Mouse (Mus musculus) intestine, postnatal 0 days (tissue): ENCODE data around the gene Adamts5. TPM values are rescaled to one million over a fixed set of nuclear protein-coding genes. Genes with fewer than 3 reads are reported as not detected.

Source experiments
- ATAC-seq: fragments of 200-750 bp; cut with Nextera tagmentation; 2 replicates; pipeline ENCODE4 v1.8.0; 2017; ENCODE audit warnings: mild to moderate bottlenecking, moderate TSS enrichment, moderate library complexity
- H3K27ac ChIP-seq: fragments of 300-500 bp; sonication (generic); 2 replicates; pipeline ENCODE4 v1.5.1; 2014; ENCODE audit warnings: mild to moderate bottlenecking, low read depth, low read length, moderate library complexity
- H3K27me3 ChIP-seq: fragments of 300-500 bp; sonication (generic); replicated peaks from 2 replicates; pipeline ENCODE4 v1.6.1; 2014; ENCODE audit warnings: low read length, mixed read lengths; ENCODE audit not compliant: control insufficient read depth, insufficient read depth
- H3K36me3 ChIP-seq: fragments of 300-500 bp; sonication (generic); 2 replicates; pipeline ENCODE4 v1.6.1; 2014; ENCODE audit warnings: mild to moderate bottlenecking, moderate library complexity; ENCODE audit not compliant: control insufficient read depth, insufficient read depth
- H3K4me1 ChIP-seq: fragments of 300-500 bp; sonication (generic); replicated peaks from 2 replicates; pipeline ENCODE4 v1.6.1; 2014; ENCODE audit warnings: antibody characterized with exemption, low read length, mixed read lengths; ENCODE audit not compliant: control insufficient read depth, insufficient read depth
- H3K4me2 ChIP-seq: fragments of 300-500 bp; sonication (generic); replicated peaks from 2 replicates; pipeline ENCODE4 v1.6.1; 2014; ENCODE audit warnings: low read depth, mild to moderate bottlenecking, moderate library complexity
- H3K4me3 ChIP-seq: fragments of 300-500 bp; sonication (generic); 2 replicates; pipeline ENCODE4 v1.5.1; 2014; ENCODE audit warnings: low read depth, low read length
- H3K9ac ChIP-seq: fragments of 300-500 bp; sonication (generic); 2 replicates; pipeline ENCODE4 v1.6.1; 2014; ENCODE audit warnings: mild to moderate bottlenecking, low read depth, low read length
- H3K9me3 ChIP-seq: fragments of 300-500 bp; sonication (generic); 2 replicates; pipeline ENCODE4 v1.6.1; 2016; ENCODE audit warnings: mixed run types; ENCODE audit not compliant: control insufficient read depth
- CTCF ChIP-seq: sonication (generic); IDR thresholded peaks from 2 replicates; pipeline ENCODE4 v1.5.1; 2016; ENCODE audit warnings: low read depth, mild to moderate bottlenecking, control low read depth, antibody characterized with exemption, moderate library complexity
- WGBS: fragments of 180-500 bp; shearing (Covaris S2); extraction: QIAGEN DNeasy Blood & Tissue Kit; methylation state at CpG from one replicate; pipeline ENCODE4 v1.1.7; 2014; 5-methylcytosine and 5-hydroxymethylcytosine counted together
- polyA plus RNA-seq: library from polyadenylated mRNA; unstranded; fragments of >200 nt; fragmentation: Nextera tagmentation; extraction: Ambion mirVana; gene quantifications from 2 replicates; pipeline ENCODE4 v1.2.1, GENCODE M21; 2015

Gene Adamts5
- polyA plus RNA-seq, 1 experiment from 2014 or later, result 1.2 TPM

DNA sequence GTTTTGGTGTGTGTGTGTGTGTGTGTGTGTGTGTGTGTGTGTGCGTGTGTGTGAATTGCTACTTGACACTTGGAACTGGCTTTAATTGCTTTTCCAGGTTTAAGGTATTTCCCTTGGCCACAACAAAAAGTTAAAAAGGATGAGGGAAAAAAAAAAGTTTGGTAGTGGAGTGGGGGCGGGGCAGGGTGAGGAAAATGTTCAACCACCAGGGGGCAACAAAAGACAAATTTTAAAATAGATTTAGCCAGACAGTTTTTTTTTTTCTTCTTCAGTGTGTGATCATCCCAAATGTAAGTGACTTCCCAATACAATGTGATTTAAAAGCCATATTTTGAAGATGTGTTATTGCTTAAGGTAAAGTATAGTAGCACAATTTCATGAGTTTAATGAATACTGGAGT lies 94.0 kb downstream of the Adamts5 start:
- H3K4me2 ChIP-seq, result no peak overlapping the region
- no peak overlapping the region for H3K4me3 ChIP-seq
- H3K9ac ChIP-seq, result no peak overlapping the region
- H3K27me3 ChIP-seq, result 0 out of 2 replicates have a peak, but pooled peaks cover 4% of the 10 kb centered on the region
- no peaks in the 10 kb centered on the region; the same call in 1 of the 2 replicates for H3K4me1 ChIP-seq
- H3K9me3 ChIP-seq, result no peaks in the 10 kb centered on the region
- peak; percentile 62 for TF ChIP-seq CTCF
- no peaks in the 10 kb centered on the region for H3K36me3 ChIP-seq
- 12% methylated on average over 2 of the region's 2 CpGs for WGBS
- no peak for ATAC-seq
- no peak overlapping the region for H3K27ac ChIP-seq

GRCm38 (mm10) chr16:85807072-85807471 lies 94.6 kb downstream of the Adamts5 start:
- Histone ChIP-seq H3K4me2 (no peak overlapping the region), H3K27ac (no peak overlapping the region), H3K4me3 (no peak overlapping the region), H3K27me3 (peaks cover 7% of the 10 kb centered on the region; the same call in 1 of the 2 replicates), H3K36me3 (no peaks in the 10 kb centered on the region), H3K4me1 (no peaks in the 10 kb centered on the region; the same call in 1 of the 2 replicates), H3K9me3 (no peaks in the 10 kb centered on the region), H3K9ac (no peak overlapping the region)
- peak; percentile 71 for TF ChIP-seq CTCF
- WGBS, result 15% methylated on average over 3 of the region's 3 CpGs
- ATAC-seq, result no peak

Other genes starting within 250 kb of the Adamts5 start
- 8.2 and 10.0 TPM in 2 replicates for gene Adamts1, start 98.7 kb downstream of the Adamts5 start, polyA plus RNA-seq